Mouse (Mus musculus): ENCODE results near the gene Vac14.

Gene Vac14

DNA sequence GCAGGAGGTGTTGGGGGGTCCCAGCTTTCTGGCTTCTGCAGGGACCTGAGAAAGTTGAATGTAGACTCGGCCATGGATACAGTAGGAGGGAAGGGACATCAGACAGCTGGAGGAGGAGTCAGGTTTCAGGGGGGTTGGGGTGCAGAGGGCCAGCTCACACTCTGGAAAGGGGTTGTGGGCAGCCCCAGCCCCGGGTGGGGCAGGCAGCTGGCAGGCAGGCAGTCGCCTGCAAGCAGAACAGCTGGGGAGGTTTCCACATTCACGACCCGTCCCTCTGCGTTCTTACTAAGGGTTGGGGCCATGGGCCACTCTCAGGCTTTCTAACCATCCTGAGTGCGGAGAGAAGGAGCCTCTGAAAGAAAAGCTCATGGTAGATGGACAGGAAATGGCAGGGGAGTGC lies 98.7 kb downstream of the Vac14 start:
- no peak for DNase-seq (ENCODE audit: low spot score in 2 of 2)

- no peak for DNase-seq (ENCODE audit: low spot score in 2 of 2)
Observed at GRCm38 (mm10) chr8:110718209-110718968, 100.0 kb downstream of the Vac14 start.

- DNase-seq (ENCODE audit: low spot score in 2 of 2) = no peak
Observed at GRCm38 (mm10) chr8:110718969-110719670, 100.7 kb downstream of the Vac14 start.

- no peak for DNase-seq (ENCODE audit: low spot score in 2 of 2)
Observed at GRCm38 (mm10) chr8:110719898-110720653, 101.7 kb downstream of the Vac14 start.

DNA sequence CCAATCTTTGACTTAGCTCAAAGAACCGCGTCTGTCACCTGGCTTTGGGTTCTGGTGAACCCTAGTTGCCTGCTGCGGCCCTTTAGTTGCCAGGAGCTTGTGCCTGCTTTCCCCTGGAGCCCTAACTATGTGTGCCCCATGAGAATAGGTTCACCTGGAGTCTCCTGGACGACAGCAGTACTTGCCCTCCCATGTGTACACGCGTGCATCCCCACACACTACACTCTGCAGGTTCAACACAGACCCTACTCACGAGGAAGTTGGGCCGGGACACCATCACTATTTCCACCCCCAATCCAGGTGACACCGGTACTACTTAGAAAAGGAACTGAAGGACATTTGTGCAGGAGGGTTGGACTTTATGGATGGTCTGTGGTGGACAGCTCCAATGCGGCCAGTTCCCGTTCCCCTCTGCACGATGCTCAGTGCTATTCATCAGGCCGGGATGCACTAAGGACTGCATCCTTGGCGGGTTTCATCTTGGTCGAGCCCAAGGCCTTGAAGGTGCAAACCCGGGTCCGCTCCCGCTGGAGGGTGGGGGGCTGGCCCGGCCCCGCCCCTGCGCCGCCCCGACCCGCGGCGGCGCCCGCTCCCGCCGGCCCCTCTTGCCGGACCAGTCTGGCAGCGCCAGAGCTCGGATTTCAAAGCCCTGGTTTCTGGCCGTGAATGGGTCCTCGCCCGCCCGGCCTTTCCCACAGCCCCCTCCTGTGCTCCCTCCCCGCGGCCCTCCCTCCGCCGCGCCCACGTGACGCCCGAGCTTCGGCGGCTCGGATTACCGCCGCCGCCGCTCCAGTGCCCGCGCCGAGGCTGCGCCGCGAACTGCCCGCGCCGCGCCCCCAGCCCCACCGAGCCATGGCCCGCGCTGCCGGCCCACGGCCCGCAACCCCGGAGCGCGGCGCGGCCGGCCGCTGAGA lies 102.6 kb downstream of the Vac14 start, which contains the start of gene Mtss1l:
Gene Mtss1l, plus strand, starts transcription at position 792 of the 914 bp plus-strand sequence.
- DNase-seq (ENCODE audit: low spot score in 2 of 2) = peak; percentile 65 to 76

GRCm38 (mm10) chr8:110721606-110722413 lies 103.4 kb downstream of the Vac14 start:
- DNase-seq (ENCODE audit: low spot score in 2 of 2) = peak in 1 of 2 experiments; percentile 18

GRCm38 (mm10) chr8:110722414-110723011 lies 104.1 kb downstream of the Vac14 start:
- DNase-seq (ENCODE audit: low spot score in 2 of 2) = no peak

DNA sequence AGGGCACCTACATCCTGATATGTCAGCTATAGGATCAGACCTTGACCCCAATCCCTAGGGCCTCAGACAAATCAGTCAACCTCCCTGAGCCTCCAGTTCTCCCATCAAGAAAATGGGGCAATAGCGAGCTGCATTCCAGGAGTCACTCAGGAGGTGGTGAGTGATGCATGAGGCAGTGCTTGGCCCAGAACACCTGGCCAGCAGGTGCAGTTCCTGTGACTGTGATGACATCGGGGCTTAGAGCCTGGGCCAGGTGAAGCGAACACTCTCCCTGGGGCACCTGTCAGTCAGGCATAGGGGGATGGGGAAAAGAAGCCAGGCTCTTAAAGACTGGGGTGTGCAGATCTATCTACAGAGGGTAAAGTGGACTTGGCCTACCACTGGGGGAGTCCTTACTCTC lies 106.1 kb downstream of the Vac14 start:
- no peak for DNase-seq (ENCODE audit: low spot score in 2 of 2)

- DNase-seq (ENCODE audit: low spot score in 2 of 2) = no peak
Observed at GRCm38 (mm10) chr8:110725084-110725838, 106.9 kb downstream of the Vac14 start.

- DNase-seq (ENCODE audit: low spot score in 2 of 2) = peak in 1 of 2 experiments; percentile 38
Observed at GRCm38 (mm10) chr8:110726893-110727292, 108.5 kb downstream of the Vac14 start.

- DNase-seq (ENCODE audit: low spot score in 2 of 2) = no peak
Observed at GRCm38 (mm10) chr8:110731346-110731859, 113.0 kb downstream of the Vac14 start.

DNA sequence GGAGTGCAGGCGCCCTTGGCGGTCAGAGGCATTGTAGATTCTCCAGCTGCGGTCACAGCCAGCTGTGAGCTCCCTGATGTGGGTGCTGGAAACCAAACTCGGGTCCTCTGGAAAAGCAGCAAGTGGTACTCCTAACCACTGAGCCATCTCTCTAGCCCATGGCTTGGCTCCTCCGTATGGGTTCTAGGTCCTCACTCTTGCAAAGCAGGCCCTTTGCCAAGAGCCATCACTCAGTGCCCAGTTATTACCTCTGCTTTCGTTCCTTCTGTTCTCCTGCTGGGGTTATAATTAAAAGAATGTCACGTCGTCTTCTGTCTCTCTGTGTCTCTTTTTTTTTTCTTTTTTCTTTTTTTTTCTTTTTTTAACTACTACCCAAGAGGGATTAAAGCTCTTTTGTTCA lies 114.7 kb downstream of the Vac14 start:
- DNase-seq (ENCODE audit: low spot score in 2 of 2) = no peak

DNA sequence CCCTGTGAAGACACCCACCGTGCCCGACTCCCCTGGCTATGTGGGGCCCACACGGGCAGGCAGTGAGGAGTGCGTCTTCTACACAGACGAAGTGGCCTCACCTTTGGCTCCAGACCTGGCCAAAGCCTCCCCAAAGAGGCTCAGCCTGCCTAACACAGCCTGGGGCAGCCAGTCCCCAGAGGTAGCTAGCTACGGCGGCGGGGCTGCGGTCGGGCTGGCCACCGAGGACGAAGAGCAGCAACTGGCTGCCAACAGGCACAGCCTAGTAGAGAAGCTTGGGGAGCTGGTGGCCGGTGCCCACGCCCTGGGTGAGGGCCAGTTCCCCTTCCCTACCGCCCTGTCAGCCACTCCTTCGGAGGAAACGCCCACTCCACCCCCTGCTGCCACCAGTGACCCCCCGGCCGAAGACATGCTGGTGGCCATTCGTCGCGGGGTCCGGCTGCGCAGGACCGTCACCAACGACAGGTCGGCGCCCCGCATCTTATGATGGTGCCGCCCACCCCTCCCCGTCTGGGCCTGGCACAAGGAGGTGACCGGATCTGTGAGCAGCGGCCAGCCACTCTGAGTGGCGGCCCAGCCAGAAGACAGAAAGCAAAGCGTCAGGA lies 120.3 kb downstream of the Vac14 start:
- no peak for DNase-seq (ENCODE audit: low spot score in 2 of 2)

GRCm38 (mm10) chr8:110740629-110741175 lies 122.3 kb downstream of the Vac14 start:
- DNase-seq (ENCODE audit: low spot score in 2 of 2) = no peak

DNA sequence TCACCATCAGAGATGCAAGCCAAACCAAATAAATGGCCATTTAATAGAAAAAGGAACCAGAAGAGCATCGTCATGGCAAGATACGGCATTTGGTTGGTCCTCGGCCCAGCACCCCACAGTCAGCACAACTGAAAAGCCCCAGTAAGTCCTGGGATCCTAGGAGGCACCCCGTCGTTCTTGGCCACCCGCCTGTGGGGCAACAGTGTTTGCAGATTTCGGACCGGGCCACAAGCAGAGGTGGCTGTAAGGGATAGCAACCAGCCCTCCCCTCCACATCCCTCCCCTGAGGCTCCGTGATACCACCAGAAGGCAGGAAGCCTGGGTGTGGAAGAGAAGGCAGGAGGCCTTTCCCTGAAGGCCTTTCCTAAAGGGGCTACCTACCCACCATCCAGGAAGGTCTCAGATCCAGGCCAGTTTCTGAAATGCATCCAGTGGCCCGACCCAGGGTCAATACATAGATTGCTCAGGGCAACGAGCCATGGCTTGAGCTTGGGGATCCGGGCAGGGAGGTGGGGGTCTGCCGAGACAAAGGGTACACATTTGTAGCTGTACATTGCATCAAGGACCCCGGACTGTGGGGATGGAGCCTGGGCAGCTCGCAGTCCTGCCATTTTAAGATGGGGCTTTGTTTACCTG lies 123.5 kb downstream of the Vac14 start:
- DNase-seq (ENCODE audit: low spot score in 2 of 2) = no peak

GRCm38 (mm10) chr8:110742452-110742818 lies 124.0 kb downstream of the Vac14 start:
- no peak for DNase-seq (ENCODE audit: low spot score in 2 of 2)

GRCm38 (mm10) chr8:110745162-110745561 lies 126.8 kb downstream of the Vac14 start:
- no peak for DNase-seq (ENCODE audit: low spot score in 2 of 2)

DNA sequence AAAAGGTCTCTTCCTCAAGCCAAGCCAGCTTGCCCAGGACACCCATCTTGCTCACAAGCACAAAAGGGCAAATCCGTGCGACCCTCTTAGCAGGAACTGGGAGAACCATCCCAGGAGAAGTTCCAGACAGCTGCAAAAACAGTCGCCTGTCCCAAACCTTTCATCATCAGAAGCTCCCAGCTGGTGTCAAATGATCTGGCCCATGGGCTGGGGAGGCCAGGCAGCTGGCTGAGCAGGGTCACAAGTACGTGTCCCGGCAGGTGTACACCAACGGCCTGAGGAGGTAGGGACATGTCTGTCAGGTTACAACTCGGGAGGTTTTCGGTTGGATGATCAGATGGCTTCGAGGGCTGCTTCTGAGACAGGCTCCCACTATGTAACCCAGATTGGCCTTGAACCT lies 128.3 kb downstream of the Vac14 start:
- DNase-seq (ENCODE audit: low spot score in 2 of 2) = no peak

All from urinary bladder, postnatal 36 days (tissue).